Mouse (Mus musculus): ENCODE data around the gene Kif26b.

The Kif26b gene

DNA sequence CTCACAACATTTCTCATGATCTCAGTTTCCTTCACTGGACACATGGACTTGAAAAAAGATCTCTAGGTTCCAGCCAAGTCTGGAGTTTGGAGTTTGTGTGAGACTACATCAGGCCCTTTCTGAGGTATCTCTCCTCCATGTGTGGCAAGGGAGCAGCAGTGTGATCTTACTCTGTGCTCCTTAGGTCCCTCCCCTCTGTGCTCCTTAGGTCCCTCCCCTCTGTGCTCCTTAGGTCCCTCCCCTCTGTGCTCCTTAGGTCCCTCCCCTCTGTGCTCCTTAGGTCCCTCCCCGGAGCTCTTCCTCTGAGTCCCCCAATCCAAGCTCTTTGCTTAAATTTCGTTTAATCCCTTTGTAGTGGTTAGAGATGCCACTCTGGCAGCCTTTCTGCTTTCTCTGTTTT, 250.8 kb downstream of the Kif26b start:
- DNase-seq (ENCODE audit: low spot score): no peak

DNA sequence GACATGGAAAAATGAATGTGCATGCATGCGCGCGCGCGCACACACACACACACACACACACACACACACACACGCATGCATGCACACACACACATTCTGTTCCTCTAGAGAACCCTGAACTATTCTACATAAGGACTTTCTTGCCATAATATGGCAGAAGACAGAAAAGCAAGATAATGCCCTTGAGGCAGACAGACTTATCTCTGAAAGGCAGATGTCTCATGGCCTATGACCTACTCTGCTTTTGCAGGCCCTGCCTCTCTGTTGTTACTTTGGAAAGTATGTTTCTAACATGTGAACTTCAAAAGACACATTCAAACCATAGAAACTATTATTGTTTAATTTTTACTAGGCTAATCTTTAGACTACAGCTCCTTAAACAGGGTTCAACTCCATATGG, 255.1 kb downstream of the Kif26b start:
- no peak for DNase-seq (ENCODE audit: low spot score)

DNA sequence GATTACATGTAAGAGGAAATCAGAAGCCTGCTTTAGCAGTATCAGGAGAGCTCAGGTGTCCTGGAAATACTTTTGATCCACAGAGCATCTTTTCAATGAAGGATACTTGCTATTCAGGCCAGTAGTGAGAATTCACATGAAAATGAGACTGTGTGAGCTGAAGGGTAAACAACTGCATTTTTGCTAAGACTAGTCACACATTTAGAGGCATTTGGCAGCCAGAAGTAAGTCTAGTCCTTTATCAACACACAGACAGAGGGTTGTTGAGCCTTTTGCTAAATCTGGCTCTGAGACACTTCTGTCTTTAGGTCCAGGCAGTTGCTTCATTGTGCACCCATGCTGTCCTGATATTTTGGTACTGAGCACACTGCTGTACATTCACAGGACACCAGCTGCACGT, 262.3 kb downstream of the Kif26b start:
- no peak for DNase-seq (ENCODE audit: low spot score)

DNA sequence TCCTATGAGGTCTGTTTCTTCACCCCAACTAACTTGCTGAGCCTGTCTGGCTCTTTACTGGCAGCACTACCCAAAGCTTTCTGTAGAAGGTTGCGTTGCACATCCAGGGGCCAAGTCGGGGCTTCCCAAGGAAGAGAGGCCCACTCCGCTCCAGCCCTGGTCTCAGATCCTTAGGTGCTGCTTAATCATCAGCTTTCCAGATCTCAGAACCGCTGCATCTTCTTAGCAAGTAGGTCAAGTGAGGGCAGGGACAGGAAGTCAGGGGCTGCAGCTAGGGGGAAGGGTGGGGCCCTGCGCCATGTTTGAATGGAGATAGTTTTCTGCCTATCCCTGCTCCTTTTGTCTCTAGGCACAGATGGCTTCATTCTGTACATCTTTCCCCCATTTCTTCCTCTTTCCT, 263.8 kb downstream of the Kif26b start:
- no peak for DNase-seq (ENCODE audit: low spot score)

DNA sequence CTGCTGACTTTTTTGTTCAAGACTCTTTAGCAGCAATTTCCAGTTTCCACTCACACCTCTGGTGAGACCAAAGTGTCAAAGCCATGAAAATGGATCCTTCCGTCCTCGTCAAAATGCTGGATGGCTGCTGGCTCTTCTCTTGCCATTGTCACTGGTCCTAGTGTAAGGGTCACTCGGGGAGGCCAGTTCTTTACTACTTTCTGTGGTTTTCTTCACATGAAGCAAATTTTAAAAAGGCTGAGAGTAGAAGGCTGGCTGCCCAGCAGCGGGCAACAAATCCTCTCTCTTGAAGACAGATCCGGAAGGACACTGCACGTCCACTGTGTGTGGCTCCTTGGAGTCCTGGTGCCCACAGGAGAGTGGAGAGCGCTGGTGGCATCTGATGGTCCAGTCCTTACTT, 265.9 kb downstream of the Kif26b start:
- no peak for DNase-seq (ENCODE audit: low spot score)

DNA sequence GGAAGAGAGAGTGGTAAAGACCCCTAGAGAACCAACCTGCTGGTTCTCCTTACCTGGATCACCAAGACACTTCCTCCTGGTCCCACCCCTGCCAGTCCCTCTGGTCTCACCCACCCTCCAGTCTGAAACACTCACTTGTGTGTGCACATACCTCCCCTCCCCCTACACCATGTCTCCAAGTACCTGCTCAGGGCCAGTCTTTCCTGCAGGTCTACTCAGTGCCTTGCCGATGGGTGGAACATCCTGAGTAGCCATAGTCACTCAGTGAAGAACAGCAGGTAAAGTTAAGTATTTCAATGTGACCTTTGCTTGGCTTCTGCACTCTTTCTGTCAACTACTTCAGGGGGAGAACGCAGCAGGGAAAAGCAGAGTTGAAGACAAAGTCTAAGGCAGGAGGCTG, 268.5 kb downstream of the Kif26b start:
- no peak for DNase-seq (ENCODE audit: low spot score)

DNA sequence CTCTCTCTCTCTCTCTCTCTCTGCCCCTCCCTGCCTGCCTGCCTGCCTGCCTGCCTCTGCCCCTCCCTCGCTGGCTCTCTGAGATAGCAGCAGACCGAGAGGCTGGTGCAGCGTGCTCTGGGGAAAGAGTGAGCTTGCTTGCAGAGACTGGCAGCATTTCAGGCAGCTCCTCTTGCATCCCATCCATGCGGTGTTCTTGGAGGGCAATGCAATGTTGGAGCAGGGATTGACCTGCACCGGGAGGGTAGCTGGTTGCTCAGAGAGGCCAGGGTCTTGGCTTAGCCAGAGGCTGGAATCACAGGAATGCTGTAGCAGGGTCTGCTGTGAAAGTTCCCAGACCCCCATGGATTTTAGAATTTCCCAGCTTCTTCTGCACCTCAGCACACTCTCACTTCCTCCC, 269.4 kb downstream of the Kif26b start:
- no peak for DNase-seq (ENCODE audit: low spot score)

DNA sequence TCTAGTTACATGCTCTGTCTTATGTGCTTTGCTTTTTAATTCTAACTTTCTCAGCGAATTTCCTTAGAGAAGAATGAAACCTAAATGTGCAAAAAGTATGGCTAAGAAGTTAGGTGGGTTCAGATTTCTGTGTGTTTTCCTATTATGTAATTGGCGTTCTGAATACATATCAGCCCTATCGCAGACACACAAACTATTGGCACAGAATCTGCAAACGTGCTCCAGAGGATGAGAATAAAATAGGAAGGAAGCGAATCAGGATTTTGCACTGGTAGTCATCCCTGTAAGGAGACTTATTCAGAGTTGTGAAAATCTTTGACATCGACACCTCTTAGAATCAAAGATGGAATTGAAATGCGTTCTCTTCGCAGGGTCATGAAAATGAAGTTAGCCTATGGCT, 270.0 kb downstream of the Kif26b start:
- DNase-seq (ENCODE audit: low spot score): no peak

DNA sequence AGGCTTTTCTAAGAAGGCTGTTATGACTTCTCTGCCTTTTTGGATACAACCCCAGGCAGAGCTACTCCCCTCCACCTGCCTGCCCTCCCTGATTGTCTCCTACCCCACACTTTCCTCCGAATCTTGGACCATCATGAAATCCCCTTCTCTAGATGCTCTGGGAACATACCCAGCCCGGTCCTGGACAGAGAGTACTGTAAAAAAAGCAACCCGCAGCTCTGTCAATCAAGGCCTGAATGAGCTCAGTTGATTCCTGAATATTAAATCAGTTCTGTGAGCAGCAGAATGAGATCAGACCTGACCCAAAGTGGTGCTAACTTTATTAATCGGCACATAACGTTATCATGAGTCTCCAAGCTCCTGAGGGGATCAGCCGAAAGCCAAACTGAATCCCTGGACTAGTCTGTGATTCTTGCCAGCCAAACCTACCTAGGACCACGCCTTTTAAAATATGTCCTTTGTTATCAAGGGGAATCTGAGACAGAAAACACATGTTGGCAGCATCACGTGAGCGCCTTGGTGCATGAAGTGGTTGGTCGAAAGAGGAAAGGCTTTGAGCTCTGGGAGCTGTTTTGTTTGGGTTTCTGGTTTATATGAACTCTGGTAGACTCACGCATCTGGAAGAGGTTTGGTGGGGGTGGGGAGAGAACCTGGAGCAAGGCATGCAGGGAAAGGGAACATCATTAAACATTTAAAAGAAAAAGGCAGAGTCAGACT, 271.1 kb downstream of the Kif26b start:
- no peak for DNase-seq (ENCODE audit: low spot score)

DNA sequence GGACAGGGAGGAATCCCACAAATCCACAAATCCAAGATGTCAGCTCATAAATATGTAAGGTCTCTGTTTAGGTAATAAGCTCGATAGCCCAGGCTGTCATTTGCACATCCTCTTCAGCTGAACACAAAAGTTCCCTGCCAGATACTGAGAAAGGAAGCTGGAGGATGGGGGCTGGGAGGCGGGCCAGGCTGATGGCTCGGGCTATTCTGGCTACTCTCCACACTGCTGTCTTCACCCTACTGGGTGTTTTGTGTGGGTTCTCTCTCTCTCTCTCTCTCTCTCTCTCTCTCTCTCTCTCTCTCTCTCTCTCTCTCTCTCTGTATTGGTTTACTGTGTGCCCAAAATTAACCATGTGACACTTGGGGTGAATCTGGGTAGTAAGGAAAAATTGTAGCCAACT, 274.2 kb downstream of the Kif26b start:
- DNase-seq (ENCODE audit: low spot score): no peak

DNA sequence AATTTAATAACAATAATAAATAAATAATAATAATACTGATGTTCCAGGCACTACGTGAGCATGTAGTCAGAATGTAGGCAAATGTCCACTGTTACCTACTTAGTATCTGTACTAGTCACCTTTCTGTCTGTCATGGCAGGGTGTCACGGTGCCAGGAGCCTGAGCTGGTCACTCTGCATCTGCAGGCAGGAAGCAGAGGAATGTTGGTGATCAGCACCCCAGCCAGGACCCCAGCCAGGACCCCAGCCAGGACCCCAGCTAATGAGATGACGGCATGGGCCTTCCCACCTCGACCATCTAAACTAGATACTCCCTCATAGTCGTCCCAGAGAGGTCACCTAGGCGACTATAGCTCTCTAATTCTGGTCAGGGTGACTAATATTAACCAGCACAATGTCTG, 288.6 kb downstream of the Kif26b start:
- DNase-seq (ENCODE audit: low spot score): no peak

DNA sequence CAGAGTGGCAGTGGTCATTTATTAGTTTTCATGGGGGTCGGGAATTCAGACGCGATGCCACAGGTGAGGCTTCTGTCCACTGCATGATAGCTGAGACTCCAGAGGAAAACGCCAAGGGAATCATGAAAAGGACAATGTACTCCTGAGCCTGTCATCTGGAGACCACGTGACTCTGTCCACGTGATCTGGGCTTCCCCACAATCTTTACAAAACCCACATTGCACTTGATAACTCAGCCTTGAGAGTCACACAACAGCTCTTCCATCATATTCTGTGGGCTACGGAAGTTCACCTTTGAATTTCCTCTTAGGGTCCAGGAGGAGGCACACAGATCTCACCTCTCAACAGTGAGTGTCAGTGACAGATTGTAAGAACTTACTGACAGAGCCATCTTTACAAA, 290.1 kb downstream of the Kif26b start:
- no peak for DNase-seq (ENCODE audit: low spot score)

DNA sequence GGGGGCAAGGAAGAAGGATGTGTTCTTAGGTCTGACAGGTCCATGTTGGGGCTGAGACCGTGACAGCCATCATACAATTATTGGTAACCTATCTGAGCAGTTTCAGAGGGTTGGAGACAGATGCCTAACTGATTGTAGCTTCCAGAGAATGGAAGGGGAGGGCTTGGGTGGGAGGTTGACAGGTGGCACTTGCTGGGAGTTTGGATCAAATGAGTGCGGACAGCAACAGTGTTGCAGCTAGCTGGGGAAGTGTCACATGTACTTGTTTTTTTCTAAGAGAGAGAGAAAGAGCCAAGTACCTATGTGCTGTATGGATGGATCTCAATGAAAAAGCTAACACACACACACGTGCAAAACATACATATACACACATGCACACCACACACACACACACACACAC, 291.2 kb downstream of the Kif26b start:
- no peak for DNase-seq (ENCODE audit: low spot score)

DNA sequence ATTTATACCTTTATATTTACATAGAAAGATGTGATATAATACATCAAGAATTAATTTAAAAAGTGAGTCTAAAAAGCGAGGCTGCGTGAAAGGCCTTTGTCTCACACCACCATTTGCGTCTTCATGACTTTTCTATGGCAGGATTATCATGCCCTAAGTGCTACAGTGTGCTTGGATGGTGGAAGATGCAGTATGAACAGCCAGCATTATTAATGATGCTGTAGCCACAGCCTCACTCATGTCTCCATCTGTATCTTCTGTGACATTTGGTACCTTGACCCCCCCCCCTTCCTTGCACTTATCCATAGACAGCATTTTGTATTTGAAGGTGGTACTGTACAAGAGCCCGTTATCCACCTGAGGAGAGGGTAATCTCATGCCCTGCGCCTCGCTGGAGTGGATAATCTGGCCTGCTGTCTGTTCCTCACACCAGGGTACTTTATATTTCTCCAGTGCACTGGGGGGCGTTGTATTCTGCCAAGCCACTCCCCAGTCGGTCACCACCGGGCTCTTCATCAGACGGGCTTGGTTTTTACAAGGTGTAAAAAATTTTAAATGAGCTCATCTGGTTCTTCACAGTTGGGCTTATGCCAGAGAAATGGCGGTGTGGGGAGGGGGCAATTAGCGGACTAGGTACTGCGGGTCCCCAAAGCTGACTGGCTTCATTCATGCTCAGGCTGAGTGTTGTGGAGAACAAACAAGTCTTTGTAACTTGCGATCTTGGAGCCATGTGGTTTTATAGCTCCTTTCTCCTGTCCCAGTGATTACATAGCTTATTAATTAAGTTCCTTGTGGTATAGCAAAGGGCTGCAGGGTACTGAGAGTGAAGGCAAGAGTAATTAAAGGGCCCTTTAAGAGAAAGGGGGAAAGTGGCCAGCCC, 291.9 kb downstream of the Kif26b start:
- no peak for DNase-seq (ENCODE audit: low spot score)

DNA sequence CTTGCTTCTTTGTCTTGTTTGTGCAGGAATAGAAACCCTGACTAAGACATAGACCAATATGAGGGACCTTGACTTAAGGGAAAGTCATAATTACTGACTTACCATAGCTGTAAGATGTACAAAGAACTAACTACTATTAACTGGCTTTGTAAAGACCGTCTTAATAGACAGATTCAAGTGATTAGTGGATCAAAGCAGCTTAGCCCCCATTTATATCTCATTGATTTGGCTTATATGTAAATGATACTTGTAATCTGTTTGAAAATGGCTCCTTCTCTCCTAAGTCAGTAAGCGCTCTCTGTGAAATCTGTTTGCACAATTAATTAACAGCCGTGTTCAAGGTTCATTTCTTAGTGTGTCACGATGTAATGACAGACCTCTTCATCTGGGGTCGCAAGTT, 295.9 kb downstream of the Kif26b start:
- no peak for DNase-seq (ENCODE audit: low spot score)

DNA sequence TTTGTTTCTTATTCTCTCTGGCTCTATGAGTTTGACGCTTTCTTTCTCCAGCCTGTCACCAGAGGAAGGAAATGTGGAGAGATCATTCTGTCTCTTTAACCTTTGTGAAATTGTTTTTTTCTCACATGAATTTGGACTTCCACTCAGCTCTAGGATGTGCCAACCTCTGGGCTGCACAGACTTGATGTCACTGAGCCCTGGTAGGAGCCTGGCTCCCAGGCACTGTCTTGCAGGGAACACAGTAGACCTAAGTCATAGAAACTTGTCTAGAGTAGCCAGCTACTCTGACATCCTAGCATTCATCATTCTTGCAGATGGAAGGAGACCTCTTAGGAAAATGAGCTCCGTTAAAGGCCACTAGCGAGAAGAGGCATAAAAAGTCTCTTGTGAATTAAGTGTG, 298.3 kb downstream of the Kif26b start:
- DNase-seq (ENCODE audit: low spot score): no peak

DNA sequence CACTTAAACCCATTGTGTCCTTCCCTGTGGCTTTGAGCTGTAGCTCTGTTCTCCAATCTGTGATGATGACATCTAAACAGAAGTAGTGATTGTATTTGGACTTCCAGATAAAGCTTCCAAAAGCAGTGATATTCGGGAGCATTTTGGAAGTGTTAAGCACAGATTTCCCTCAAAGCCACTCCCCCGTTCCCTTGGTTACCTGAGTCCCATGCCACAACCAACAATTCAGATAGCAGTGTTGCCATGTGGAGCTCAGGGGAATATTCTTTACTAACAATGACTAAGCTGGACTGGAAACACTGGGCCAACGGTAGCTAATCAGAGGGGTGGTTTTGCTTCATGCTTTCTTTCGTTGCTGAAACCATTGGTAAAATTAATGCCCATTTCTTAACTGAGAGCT, 300.5 kb downstream of the Kif26b start:
- DNase-seq (ENCODE audit: low spot score): no peak

DNA sequence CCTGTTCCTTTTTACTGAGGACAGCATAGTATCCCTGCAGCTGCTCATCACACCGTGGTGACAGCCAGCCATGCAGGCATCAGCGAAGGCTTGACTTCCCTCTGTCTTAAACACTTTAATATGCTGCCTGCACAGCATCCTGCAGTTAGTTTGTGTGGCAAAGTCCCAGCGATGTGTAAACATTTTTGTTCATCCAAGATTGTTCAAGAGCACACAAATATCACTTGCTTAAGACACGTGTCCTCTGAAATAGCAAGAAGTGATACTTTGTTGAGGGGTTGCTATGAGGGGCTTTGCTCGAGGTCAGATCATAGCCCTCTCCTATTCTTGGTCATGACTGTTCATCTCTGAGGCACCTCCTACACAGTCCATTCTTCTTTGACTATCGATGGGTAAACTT, 303.6 kb downstream of the Kif26b start:
- DNase-seq (ENCODE audit: low spot score): no peak

DNA sequence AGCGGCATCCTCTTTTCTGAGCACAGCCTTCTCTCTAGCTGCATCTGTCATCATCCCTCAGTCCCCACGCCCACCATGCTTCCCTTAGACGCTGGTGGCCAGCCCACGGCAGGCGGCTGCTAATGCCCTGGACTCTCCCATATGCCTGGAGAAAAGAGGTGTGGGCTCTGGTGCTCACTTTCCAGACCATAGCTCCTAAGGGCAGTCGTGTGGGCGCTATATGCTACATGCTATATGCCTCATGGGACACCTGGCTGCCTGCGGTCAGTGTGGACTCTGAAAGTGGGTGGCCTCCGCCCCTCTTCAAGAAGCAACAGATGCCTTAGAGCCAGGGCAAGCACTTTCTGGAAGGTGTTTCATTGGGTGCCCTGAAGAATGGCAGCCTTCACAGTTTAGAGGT, 306.9 kb downstream of the Kif26b start:
- DNase-seq (ENCODE audit: low spot score): no peak

DNA sequence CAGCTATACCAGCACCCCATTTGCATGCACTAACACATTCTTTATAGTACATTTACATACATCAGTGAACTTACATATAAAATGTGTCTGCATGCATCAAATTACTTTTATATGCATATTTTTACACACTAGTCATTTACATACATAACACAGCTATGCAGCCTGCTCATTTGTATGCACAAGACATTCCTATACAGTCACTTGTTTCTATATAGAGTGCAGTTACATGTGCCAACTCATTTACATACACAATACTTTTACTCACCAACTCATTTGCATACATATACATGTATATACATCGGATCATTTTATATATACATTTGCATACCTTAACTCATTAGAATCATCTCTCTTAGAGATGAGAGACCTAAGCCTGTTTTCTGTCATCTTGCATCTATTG, 308.1 kb downstream of the Kif26b start:
- DNase-seq (ENCODE audit: low spot score): no peak

DNA sequence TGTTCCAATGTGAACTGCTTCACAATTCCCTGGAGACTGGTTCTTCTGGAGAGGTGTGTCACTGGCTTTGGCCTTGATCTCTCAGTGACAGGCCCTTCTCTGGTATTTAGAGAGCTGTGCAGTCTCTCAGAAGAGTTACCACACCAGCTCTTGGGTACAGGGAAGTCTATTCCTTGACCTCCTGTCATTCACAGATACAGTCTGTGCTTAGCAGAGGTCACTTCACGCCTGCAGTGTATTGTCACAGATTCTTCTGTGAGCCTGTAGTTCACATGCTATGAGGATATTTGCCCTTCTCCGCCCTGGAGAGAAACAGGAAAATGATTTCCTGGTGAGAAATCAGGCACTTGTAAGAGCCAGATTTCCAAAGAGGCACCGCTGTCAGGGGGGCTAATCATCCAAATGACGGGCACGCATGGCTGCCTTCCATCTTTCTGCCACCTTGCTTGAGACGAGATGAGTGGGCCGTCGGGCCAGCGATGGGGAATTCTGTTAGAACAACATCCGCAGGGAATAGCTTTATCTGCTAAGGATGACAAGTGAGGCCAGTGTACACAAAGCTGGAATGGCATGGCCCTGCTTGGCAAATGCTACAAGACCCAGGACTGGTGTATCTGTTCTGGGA, 309.9 kb downstream of the Kif26b start:
- no peak for DNase-seq (ENCODE audit: low spot score)

DNA sequence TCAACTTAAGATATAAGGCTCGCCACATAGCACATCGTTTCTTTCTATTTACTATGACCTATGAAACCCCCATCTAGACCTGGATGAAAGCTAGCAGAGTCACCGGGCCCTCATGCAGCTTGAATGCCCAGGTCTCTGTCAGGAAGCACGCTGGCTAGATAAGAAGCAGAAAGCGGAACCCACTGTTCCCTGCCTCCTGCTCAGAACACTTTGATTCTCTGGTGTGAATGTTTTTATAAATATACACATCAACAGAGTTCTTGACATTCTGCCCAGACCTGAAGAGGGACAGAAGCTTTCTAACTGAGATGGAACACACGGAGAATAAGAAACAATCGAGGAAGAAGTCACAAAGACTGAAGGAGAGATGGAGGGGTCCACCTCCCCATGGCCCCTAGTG, 311.4 kb downstream of the Kif26b start:
- DNase-seq (ENCODE audit: low spot score): no peak

DNA sequence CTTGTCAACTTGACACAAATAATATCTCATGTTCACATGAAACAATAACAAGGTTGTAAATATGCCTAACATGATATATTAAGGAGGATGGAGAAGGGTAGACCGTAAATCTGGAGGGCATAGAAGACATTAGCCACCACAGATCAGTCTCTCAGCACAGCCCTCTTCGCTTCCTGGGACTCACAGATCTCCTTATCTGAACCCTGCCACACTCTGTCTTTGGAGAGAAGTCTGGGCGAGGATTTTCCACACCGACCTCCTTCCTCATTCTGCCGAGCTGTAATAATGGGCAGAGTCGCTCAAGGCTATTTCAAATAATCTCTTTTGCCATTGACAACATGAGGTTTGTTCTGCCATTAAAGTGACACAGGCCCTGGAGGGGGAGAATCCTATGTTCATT, 315.9 kb downstream of the Kif26b start:
- DNase-seq (ENCODE audit: low spot score): no peak
